Mouse (Mus musculus) layer of hippocampus, adult 9-11 months (tissue): ENCODE data around the gene Fhl5.
A peak's percentile ranks its signal among the peaks of the same experiment; 100 is the strongest.
"Not testable (repeated sequence)": the region's sequence is repeated elsewhere in the genome, so short reads cannot be mapped to it uniquely, and the experiment has no call there.

Source experiments
- DNase-seq: peaks from one replicate; pipeline ENCODE4 v3.0.0; 2022

Fhl5 gene

DNA sequence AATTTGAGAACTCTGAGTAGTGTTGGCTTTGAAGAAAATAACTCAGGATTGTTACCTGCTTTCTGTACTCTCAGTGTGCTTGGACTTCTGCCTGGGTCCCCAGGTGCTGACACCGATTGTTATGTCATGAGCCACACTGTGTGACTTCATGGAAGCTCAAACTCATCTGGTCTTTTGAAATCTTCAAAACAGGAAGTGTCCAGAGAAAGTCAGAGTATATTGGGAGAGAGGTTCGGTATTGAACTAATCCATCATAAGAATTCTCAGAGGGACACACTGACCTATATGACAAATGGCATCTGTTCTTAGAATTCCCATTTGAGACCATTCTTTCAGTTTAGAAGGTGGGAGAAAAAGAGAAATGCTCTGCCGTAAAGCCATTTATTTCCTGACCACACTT, at the start of gene Fhl5:
Gene Fhl5 (minus strand): TSS at position 101 of the 400 bp plus-strand sequence.
- DNase-seq, result no peak

DNA sequence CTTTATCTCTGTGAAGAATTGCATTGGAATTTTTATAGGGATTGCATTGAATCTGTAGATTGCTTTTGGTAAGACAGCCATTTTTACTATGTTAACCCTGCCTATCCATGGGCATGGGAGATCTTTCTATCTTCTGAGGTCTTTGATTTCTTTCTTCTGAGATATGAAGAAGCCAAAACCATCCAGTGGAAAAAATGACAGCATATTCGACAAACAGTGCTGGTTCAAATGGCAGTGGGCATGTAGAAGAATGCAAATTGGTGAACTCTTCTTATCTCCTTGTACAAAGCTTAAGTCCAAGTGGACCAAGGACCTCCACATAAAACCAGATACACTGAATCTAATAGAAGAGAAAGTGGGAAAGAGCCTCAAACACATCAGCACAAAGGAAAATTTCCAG, 42.3 kb upstream of the Fhl5 start:
- DNase-seq, result not testable (repeated sequence)

DNA sequence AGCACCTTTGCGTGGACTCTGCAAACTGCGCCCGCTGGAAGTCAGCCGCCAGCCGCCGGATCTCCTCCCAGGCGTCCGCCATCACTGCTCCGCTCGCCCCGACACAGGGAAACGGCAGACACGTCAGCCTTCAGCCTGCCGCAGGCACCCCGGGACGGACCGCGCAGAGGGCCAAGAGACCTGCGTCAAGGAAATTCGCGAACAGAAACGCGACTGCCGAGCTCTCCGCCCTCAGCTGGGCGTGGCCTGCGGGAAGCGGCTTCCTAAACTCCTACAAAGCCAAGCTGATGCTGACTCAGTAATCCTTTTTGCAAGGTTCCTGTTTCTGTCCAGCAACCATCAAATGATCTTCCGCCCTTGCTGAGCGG, 39.0 kb upstream of the Fhl5 start, which contains the start of gene Ufl1:
Gene Ufl1 (minus strand): TSS at position 151 of the 368 bp plus-strand sequence.
- peak; percentile 95 for DNase-seq

DNA sequence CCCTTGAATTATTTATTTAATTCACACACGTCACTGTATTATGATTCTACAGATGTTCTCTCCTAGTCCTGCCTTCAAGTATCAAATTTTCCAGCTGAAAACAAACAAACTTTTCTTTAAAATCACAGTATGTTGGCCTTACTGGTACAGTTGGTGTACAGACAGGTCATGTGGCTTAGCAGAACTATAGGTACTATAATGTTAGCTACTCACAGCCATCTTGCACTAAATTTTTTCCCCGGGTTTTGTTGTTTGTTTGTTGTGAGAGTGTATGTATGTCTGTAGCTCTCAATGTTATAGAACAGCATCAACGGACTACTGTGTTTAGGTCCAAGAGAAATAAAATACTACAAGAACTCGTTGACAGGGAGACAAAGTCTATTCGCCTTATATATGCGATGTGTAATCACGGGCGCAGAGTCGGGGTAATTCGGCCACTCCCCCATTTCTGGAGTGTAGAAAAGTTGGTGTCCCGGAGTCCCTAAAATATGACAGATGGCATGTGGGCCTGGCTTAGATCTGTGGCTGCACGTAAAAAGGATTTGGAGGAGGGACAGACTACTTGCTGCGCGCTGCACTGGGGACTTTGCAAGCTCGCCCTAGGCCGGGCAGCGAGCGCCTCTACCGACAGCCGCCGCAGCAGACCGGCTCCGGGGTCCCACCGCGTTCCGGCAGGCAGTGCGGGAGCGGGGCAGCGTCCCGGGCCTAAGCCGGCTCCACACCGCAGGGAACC, 38.4 kb upstream of the Fhl5 start:
- peak; percentile 71 for DNase-seq

DNA sequence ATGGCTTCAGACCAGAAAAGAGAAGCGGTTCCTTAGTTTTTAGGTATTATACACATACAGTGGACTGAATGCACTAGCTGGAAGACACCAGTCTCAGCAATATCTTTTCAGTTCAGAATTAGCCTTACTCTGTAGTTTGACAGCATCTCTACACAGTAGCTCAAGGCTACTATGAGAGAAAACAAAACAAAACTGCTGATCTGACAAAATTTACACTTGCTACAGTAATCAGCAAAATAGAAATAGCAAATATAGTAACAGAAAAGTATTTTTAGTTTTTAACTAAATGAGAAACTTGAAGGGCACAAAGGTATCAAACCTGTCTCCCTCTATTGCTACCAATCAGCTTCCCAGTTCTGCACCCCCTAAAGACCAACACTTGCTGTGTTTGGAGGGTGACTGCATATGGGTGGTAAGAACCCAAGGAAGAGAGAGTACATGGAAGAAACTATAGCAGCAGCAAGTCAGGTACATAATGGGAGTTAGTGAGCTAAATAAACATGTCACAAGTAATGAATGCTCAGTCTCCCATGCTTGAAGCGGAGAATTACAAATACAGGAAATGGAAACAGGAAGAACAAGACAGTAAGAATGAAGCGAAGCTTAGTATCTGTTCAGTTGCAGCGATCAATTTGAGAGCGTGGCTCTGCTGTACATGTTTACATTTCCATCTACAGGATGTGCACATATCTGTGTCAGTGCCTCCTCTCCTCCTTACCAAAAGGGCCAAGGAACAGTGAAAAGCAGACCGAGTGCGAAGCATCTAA, 30.4 kb upstream of the Fhl5 start:
- DNase-seq, result no peak

DNA sequence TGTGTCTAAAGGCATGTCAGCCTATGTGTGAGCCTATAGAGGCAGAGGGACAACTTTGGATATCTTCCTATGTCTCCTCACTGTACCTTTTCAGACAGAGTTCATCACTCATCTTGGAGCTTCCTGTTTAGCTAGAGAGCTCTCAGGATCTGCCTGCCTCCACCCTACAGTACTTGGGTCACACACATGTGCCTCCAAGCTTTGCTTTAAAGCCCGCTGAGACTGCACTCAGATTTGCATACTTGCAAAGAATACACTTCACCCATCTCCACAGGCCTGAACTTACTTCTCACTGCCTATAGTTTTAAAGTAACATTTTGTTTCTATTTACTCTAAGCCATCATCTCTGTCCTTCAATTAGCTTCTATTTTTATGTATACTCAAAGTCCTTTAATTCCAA, 29.2 kb upstream of the Fhl5 start:
- DNase-seq, result no peak

DNA sequence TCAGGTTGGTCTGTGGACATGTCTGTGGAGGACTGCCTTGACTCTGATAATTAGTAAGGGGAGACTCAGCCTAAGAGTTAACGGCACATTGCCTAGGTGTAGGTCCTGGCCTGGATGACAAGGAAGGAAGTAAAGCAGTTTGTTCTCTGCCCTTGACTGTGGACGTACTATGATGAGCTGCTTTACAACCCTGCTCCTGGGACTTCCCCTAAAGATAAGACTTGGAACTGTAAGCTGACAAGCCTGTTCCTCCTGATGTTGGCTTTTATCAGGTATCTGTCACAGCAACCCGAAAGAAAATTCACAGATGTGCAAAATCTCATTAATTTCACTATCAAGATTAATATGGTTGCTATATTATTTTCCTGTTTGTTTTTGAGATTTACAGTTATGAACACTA, 24.5 kb upstream of the Fhl5 start:
- DNase-seq, result no peak

DNA sequence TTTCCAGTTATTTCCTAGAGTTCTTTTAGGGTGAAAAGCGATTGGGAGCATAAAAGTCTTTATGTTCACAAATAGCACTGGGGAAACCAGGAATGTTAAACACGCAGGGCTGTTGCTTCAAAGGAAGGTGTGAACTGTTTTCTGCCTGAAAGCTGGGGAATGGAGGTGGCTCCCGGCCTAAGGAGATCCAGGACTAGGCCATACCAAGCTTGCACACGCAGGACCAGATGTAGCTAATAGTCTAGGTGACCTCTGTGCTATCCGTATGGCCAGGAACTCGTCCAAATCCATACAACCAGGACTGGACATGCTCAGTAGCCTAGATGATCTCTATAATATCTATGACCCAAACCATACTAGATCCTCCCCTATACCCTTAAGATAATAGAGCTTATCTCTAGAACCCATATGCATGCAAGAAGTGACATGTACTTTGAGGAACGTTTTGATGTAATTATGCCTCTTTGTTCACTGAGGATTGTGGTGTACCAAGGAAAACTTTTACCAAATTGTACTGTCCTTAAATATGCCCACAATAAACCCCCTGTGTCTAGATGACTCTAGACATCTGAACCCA, 15.2 kb upstream of the Fhl5 start:
- DNase-seq, result no peak

DNA sequence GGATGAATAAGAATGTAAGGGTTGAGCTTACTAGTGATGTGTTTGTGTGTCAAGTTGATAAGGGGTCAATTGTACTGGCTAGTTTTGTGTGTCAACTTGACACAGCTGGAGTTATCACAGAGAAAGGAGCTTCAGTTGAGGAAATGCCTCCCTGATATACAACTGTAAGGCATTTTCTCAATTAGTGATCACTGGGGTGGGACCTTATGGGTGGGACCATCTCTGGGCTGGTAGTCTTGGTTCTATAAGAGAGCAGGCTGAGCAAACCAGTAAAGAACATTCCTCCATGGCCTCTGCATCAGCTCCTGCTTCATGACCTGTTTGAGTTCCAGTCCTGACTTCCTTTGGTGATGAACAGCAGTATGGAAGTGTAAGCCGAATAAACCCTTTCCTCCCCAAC, 7.0 kb downstream of the Fhl5 start:
- not testable (repeated sequence) for DNase-seq

DNA sequence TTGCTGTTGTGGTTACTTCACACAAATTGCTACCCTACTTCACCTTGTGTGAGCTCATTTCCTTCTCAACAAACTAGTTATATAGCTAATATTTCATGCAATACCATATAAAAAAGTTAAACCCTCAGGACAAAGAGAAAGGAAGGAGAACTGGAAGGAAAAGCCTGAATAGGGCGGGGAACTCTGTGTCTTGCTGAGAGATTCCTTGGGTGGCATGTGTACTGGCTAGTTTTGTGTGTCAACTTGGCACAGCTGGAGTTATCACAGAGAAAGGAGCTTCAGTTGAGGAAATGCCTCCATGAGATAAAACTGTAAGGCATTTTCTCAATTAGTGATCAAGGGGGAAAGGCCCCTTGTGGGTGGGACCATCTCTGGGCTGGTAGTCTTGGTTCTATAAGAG, 8.9 kb downstream of the Fhl5 start:
- DNase-seq, result not testable (repeated sequence)

DNA sequence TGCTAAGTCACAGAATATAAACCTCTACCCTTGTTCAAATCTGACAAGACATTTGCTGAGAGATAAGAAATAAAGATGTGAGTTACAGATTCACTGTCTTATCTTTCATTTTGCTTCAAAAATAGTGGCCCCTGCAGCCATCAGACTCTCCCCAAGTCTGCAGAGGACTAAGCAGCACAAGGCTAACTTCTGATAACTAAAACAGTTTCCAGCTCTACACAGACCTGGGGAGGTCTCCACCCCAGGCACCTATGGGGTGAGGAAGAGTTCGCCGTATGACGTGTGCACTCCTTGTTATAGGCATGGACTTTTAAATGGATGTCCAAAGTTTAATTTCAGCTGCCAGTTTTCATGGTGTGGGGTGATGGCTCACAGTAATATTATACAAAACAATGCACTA, 10.1 kb downstream of the Fhl5 start:
- no peak for DNase-seq

DNA sequence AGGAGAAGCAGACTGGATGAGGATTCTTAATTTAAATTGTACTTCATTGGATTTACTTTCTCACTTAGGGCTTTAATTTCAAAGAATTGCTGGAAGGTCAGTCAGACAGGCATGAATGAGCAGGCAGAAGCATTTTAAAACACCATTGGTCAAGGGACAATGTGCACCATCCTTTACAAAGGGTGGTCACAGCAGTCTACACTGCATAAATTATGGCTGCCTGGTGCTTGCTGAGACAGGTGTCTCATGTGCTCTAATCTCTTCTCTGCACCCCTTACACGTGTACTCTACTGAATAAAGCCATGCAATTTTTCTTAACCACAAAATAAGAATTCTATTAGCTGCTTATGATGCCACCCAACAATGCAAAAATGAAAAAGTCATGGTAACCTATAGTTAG, 15.1 kb downstream of the Fhl5 start:
- no peak for DNase-seq

DNA sequence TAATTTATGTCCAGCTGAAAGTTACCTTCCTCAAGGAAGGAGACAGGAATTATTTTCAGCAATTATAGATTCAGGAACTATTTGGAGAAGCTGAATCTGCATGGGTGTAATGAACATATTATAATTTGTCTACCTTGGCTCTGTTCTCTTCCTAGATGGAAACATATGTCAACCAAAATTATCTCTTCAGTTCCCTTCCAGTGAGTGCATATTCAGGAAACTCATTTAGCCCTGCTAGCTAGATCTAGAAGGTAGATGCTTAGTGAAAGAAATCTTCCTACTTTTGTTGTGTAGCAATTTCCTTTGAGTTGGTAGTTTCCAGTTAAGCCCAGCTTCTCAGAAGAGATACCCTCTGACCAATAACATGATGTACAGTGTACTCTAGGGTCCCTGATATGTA, 20.7 kb downstream of the Fhl5 start:
- DNase-seq, result no peak

DNA sequence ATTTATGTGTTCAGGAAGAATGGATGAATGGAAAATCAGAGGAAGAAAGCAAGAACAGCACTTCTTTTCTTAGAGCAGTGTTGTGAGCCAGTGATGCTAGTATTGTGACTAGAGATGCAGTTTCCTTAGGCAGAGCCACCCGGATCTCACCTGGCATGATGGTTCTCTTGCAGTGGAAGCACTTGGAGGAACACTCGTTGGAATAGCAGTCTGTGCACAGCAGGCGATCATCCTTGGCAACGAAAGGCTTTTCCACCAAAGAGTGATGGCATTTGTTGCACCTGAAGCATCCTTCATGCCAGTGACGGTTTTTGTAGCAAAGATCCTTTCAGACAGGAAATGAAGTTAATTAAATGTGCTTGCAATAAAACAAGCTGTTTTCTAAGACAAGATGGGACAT, 29.2 kb downstream of the Fhl5 start:
- no peak for DNase-seq

DNA sequence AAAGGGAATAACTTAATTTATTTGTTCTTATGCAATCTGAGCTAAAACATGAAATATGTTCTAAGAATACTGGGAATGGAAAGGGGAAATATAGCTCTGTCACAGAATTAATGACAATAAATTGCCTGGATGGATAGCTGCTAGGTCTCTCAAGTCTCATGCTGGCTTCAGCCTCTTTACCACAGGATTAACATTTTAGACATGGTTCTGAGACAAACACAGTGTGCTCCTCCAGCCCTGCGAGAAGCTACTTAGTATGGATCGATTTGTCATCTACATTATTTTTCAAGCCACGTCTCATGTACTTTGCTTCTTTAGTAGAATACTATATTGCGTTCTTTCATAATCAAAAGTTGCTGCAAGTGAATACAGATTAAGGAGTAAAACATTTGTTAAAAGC, 36.5 kb downstream of the Fhl5 start:
- DNase-seq, result no peak

DNA sequence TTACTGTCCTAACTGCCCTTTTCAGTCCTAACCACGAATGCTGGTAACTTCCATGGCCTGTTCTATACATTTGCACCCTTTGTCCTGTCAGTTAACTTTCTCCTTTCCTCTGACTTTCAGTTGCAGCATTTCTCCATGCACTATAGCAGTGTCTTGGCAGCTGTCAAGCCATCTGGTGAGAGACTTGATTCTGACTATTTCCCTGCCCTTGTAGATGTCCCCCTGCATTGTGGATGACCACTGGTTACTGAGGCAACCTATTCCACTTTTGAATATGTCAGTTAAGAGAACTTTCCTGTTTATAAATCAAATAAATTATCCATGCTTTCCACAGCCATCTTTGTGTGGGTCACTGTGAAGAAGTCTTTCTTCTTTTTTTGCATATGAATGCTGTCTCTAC, 45.4 kb downstream of the Fhl5 start:
- no peak for DNase-seq

DNA sequence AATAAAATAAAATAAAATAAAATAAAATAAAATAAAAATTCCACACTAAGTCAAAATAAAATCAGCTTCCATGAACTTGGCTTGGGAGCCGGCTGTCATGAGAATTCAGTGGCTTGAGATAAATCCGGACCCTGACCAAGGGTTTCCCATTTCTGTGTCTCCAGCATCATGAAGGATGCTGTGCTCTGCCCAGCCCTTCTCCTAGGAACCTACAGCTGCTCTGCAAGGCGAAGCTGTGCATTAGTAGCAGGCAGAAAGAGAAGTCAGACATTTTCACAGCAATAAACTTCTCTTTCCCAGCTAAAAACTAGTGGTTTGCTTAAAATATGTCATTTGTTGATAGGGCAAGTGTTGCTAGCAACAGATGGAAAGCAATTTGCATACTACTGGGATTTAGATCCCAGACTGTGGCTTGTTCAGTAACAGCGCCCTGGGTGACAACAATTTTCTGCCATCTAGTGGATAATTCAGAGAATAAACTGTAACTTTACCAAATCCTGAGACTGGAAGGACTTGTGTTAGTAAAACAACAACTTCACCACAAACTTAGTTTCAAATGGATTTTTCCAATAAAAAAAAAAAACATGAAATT, 63.0 kb downstream of the Fhl5 start:
- DNase-seq, result peak; percentile 39
